Mouse (Mus musculus) heart, postnatal 14 days (tissue): ENCODE results near the gene Tnfrsf14. TPM values are rescaled to one million over a fixed set of nuclear protein-coding genes. Genes with fewer than 3 reads are reported as not detected.
A peak's percentile ranks its signal among the peaks of the same experiment; 100 is the strongest.

Experiments
- DNase-seq, 2 experiments: peaks; one replicate each; pipeline ENCODE4 v3.0.0; 2021 to 2022
- intact Hi-C: fragments of 180-260 bp; cut with DNase I; formaldehyde crosslinking; loops from one replicate; pipeline ENCODE4 v1.15.1; 2025
- long read RNA-seq, 2 experiments: library from polyadenylated mRNA; stranded (forward); transcript quantifications; one replicate each; pipeline ENCODE4 v2.0.0; 2021
- total RNA-seq, 2 experiments: library from RNA; stranded (reverse); gene quantifications; 2 replicates each; pipeline ENCODE4 v1.2.3; 2021

The Tnfrsf14 gene
- total RNA-seq, result 1 to 10 TPM; 4.1 to 5.6 TPM
- long read RNA-seq, experiment 1, result 0 reads
- long read RNA-seq, experiment 2, result 0 reads

DNA sequence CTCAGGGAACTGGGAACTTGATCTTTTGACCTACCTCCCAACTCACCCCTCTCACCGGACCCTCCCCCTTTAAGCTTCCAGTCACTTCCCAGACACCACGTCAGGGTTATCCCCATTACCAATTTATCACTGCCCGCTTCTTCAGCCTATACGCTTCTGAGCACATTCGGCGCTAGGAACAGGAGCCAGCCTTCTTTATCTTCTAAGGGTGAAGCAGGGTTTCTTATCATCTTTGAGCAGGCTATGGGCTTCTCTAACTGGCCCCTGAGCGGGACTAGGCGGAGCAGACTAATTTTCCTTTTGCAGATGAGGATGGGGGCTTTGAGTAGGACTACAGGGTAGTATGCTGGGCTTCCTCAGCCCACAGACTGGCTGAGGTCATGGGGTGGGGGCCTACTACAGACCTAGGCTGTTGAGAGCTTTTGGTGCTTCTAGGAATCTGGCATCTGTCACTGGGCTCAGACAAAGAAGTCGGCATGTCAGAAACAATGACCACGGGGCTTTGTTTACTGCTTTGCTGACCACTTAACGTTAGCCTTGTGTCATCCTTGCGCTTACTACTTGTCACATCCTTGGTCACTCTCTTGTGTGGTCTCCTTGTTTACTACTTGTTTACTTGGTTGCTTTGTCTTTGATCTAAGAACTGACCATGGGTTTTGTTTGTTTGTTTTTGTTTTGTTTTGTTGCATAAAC lies at the start of gene Tnfrsf14:
Tnfrsf14 (minus strand) TSS at position 169 of the 693 bp plus-strand sequence.
- intact Hi-C loops, result no loop called here
- no peak for DNase-seq

DNA sequence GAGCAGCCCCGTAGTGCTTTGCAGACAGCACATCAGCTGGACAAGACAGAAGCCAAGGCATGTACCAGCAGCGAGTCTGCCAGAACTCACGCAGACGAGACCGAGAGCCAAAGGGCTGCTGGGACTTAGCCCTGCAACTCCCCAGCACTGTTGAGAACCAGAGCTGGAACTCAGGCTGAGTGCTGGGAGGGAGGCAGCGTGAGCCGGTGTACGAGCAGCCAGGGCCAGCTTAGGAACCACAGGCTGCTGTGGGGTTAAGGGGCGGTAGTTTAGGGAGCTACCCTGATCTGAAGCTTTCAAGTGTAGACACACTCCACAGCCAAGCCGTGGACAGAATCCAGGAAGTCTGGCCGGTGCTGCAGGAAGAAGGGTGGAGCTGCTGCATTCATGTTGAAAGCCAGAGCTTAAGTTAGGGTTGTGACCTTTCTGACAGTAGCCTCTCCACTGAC lies 45.8 kb upstream of the Tnfrsf14 start:
- intact Hi-C loops, result no loop called here
- peak; percentile 59 to 64 for DNase-seq

DNA sequence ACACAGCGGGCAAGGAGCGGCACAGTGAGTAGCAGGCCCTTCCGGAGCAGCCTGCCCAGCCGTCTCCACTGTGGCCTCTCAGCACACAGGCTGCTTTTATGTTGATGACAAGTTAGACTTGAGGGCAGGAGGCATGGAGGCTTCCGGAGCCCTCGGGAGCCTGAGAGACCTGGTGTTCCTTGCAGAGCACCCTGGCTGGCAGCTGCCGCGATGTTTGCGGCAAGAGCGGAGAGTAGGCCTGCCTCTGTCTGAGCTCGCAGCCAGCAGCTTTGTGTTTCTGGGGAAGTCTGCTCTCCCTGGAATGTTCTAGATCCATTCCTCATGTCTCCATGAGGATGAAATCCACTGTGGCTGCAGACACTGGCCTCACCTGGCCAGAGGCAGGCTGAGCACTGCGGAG lies 44.2 kb upstream of the Tnfrsf14 start:
- no peak for DNase-seq
- intact Hi-C loops, result no loop called here

DNA sequence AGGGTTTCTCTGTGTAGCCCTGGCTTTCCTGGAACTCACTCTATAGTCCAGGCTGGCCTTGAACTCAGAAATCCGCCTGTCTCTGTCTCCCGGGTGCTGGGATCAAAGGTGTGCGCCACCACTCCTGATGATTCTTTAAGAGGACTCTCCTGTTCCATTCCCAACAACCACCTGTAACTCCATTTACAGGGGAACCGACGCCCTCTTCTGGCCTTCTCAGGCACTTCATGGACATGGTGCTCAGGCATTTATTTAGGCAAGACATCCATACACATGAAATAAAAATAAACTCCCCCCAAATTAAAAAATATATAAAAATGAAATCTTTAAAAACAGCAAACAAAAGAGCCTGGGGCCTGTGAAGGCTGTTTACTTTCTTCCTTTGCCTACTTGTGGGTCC lies 38.8 kb upstream of the Tnfrsf14 start:
- intact Hi-C loops, result no loop called here
- peak in 1 of 2 experiments; percentile 60 for DNase-seq

DNA sequence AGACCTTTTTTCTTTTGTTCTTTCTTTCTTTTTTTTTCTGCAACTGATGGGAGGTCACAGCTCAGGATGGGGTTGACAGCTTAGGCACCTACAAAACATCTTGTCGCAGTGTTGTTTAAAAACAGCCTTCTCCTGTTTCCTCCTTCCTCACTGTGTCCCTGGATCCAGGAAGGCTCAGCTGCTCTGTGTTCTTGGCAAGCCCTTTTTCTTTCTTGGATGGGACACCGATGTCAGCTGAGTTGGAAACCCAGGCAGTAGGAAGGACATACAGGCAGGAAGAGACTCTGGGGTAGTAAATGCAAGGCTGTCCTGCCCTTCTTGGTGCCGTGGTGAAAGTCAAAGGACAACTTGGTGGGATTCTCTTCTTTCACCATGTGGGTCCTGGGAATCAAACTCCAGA lies 37.5 kb upstream of the Tnfrsf14 start:
- intact Hi-C loops, result no loop called here

DNA sequence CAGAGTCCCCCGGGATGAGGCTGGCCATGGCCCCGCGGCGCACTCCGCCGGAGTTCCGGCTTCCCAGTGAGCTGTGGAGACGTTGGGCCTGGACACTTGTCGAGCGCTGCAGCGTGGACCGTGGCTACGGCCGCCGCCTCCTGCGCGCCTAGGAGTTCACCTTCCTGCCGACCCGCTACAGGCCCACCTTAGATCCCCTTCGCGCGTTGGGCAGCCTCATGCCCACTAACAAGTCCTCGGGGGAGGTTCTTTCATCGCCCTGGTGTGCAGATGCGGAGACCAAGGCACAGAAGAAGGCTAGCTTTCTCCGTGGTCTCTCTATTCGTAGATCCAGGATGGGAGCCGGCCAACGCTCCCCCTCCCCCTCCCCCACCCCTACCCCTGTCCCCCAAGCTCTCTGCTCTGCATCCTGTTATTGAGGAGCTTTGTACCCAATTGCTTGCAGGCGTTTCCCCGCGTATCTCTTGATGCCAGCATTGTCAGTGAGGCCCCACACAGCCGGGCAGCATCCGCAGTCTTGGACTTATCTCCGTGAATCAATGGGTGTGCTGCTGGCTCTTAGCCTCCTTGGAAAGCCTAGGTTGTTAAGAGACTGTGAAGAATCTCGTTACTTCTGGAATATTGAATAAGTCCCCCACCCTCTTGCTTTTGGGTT lies 36.3 kb upstream of the Tnfrsf14 start:
- intact Hi-C loops, result no loop called here
- no peak for DNase-seq

More for the DNA sequence above, 37.5 kb upstream of the Tnfrsf14 start:
- DNase-seq, result peak; percentile 32 to 45

DNA sequence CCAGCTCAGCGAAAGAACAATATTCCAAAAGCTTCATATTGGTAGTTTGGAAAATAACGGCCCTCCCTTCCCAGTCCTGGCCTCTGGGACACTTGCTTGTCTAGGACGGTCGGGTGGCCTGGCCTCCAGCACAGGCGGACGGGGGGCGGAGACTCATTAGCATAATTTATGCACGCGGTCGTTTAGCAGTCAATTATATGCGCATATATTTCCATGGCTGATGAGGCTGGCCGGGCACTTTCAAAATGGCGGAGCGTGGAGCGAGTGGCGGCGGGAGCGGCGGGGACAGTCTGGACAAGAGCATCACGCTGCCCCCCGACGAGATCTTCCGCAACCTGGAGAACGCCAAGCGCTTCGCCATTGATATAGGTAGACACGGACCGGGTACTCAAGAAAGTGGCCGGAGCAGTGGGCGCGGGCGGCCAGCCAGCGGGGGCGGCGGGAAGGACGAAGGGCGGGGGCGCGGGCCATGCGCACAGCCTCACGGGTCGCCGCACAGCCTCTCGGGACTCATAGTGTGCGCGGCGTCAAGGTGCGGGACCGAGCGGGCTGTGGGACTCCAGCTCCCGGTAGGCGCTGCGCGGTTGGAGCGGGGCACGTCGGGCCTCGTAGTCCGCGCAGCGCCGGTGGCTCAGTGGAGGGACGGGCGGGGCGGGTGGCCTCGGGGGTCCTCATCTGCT lies 35.7 kb upstream of the Tnfrsf14 start, which contains the start of gene Pank4:
Pank4 (plus strand) TSS at position 223 of the 680 bp plus-strand sequence.
- intact Hi-C loops, result no loop called here
- peak; percentile 87 to 90 for DNase-seq

DNA sequence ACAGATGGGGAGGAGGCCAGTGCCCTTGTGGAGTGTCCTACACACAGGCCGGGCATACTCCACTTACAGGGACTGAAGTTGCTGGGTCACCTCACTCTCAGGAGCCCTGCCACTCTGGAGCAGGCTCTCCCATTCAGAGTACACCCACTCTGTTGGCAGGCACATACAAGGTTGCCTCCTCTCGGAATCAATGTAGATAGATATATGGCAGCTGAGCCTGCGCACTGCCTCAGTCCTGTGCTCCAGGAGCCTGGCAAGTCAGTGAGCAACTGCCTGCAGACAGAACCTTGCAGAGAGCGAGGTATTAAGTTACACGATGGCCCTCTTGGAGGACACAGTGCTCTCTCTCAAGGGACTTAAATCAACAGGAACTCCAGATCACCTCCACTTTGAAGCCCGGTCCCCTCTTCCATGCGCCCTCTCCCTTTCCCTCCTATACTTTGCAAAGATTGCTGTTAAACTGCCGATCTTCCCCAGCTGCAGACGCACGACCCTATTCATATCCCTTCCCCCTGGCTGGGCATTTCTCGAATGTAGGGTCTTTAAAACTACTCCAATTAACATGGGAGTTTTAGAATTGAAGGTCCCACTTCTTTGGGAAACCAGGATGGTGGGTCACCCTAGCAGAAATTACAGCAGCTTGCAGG lies 35.0 kb upstream of the Tnfrsf14 start:
- DNase-seq, result no peak
- intact Hi-C loops, result no loop called here

DNA sequence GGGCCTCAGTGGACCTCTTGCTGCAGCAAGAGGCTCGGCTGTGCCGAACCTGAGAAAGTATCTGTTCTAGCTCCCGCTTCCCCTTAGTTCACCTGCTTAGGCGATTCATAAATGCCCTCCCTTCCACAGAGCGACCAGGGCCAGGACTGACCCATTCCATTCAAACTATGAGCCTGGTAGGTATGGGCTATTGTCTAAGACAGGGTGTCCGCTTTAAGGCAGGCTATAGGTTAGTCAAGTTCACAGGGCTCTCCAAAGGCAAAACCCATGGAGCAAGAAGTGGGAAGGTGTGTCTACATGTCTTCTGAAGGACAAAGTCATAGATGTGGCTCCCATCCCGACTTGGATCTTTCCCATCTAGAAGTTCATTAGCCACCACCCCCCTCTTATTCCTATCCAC lies 34.3 kb upstream of the Tnfrsf14 start:
- DNase-seq, result no peak
- intact Hi-C loops, result no loop called here

DNA sequence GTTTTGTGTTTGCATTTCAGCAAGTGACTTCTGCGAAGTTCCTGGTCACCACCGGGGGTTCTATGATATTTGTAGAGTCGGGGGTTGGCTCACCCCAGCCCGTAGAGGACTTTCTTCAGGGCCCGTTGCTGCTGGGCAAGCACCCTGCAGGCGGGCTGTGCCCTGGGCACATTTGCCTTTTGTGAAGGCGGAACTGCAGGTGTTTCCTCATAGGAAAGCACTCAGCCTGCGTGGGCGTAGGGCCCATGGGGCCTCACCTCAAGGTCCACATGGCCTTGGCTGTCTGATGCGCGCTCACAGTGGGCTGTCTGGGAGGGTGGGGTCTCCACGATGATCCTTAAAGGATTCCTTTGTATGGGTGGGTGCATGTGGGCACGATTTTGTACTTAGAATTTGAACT lies 33.5 kb upstream of the Tnfrsf14 start:
- DNase-seq, result no peak
- intact Hi-C loops, result no loop called here

DNA sequence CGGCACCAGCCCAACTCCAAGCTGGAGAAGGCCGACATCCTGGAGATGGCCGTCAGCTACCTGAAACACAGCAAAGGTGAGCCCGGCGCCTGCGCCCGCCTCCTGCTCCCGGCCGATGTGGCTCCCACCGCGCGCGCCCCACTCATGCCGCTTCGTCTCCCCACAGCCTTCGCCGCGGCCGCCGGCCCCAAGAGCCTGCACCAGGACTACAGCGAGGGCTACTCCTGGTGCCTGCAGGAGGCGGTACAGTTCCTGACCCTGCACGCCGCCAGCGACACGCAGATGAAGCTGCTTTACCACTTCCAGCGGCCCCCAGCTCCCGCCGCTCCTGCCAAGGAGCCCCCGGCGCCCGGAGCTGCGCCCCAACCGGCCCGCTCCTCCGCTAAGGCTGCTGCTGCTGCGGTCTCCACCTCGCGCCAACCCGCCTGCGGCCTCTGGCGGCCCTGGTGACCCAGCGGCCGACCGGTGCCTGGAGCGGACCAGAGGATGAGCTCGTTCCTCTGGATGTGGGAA lies 32.9 kb upstream of the Tnfrsf14 start:
- intact Hi-C loops, result no loop called here
- peak; percentile 46 to 55 for DNase-seq

DNA sequence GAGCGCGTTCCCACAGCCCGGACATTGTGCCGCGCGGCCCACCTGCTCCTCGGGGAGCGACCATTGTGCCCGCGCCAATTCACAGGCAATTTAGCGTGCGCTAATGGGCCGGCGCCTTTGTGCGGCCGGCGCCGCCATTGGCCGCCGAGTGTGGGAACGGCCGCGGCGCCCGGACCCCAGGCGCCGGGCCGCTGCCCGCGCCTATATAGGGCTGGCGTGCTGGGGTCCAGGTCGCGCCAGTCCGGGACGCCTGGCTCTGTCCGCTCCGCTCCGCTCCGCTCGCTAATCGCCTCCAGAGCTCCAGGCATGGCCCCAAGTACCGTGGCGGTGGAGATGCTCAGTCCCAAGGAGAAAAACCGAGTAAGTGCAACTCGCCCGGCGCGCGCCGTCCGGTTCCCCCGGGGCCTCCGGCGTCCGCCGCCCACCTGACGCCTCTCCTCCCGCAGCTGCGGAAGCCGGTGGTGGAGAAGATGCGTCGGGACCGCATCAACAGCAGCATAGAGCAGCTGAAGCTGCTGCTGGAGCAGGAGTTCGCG lies 32.4 kb upstream of the Tnfrsf14 start, which contains the start of gene Hes5:
Hes5 (plus strand) TSS at position 234 of the 536 bp plus-strand sequence.
- no peak for DNase-seq
- intact Hi-C loops, result no loop called here

DNA sequence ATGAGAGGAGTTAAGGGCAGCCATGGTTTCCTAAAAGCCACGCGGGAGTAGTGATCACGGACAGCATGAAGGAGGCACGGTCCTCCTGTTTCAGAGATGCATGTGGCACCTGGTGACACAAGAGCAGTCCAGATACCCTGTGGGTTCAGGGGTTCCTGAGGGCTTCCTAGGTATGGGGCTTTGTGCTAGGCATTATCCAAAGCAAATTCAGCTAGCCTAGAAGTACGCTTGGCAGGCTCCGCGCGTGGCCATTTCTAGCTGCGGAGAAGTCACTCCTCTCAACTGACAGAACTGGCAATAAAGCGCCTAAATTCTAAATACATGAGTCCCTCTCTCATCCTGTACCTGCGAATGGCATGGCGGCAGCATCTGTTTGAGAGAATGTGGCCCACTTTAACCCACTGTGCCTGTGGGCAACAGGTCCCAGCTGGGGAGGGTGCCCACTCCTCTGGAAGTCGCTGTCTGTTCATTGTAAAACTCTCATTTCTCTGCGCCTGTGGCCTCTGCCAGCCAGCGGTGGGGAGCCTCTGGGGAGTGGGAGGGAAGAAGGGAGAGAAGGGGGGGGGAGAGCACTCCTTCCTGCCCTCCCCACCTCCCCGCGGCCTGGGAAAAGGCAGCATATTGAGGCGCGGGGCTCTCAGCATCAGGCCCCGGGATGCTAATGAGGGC lies 31.8 kb upstream of the Tnfrsf14 start:
- intact Hi-C loops, result no loop called here
- no peak for DNase-seq

DNA sequence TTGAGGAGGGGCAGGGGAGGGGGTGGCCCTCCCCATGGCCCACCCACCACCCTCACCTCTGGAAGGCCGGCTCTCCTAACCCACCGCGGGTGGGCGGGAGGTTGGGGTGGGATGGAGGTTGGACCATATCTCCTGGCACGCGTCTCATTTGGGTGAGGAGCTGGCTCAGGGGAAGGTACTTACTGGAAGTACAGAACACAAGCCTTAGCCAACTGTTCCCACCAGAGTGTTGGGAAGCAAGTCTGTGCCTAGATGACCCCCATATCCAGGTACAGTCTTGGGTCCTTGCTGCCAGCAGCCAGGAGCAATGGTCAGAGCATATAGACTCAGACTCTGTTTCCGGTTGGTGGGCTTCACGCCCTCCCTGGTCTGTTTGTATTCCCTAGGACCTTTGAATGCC lies 30.3 kb upstream of the Tnfrsf14 start:
- intact Hi-C loops, result no loop called here
- DNase-seq, result no peak

DNA sequence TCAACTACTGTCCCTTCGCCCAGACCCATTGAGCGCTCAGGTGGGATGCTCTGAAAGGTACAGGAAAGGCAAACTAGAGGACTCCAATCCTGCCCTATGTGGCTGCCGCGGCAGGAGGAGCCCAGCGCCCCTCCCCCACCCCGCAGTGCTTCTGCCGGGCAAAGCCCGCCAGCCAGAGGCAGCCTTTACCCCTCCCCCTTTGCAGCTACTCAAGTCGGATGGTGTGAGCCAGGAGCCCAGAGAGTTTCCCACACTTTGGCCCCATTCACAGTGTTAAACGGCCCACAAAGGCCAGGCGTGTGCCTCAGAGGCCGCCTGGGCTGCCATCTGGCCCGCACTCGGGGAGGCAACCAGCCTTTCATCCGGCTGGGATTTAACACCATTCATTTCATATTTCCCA lies 29.8 kb upstream of the Tnfrsf14 start:
- intact Hi-C loops, result no loop called here
- no peak for DNase-seq

DNA sequence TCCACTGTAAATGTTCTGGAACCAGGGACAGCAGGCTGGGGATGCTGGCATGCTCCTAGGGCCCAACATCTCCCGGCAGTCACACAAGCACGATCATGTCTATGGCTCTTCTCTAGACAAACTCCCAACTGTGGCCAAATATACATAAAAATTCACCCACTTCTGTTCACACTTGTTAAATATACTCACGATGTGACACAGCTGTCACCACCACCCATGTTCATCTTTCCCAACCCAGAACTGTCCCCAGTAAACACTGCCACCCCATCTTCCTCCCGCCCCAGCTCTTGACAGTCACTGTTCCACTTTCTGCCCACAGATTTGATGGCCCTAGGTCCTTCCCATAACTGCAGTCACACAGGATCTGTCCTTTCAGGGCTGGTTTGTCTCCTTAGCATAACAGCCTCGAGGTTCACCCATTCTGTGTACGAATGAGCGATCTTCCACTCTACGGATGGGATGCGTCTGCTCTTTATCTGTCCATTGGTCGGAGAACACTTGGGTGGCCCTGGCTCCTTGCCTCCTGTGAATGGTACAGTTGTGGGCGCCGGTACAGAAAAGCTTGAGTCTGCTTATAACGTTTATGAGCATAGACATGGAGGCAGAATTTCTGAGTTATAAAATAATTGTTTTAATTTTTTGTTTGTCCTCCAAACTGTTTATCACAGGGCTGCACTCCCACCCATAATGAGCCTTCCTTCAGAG lies 29.1 kb upstream of the Tnfrsf14 start:
- DNase-seq, result no peak
- intact Hi-C loops, result no loop called here

DNA sequence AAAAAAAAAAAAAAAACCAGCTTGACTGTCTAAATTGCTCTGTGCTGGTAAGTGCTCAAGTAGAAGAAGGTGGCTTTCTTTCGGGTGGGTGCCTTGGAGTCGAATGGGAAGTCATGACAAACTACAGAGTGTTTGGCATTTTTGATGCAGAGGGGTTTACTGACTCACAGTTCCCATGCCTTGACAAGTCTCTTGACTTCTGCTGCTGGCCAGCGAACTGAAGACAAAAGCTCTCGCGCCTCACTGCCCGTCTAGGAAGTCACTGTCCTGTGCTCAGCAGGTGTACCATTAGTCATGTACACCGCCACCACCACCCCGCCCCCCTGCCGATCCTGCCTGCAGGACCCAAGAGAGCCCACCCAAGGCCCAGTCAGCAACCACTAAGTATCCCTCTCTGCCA lies 28.2 kb upstream of the Tnfrsf14 start:
- no peak for DNase-seq
- intact Hi-C loops, result no loop called here

DNA sequence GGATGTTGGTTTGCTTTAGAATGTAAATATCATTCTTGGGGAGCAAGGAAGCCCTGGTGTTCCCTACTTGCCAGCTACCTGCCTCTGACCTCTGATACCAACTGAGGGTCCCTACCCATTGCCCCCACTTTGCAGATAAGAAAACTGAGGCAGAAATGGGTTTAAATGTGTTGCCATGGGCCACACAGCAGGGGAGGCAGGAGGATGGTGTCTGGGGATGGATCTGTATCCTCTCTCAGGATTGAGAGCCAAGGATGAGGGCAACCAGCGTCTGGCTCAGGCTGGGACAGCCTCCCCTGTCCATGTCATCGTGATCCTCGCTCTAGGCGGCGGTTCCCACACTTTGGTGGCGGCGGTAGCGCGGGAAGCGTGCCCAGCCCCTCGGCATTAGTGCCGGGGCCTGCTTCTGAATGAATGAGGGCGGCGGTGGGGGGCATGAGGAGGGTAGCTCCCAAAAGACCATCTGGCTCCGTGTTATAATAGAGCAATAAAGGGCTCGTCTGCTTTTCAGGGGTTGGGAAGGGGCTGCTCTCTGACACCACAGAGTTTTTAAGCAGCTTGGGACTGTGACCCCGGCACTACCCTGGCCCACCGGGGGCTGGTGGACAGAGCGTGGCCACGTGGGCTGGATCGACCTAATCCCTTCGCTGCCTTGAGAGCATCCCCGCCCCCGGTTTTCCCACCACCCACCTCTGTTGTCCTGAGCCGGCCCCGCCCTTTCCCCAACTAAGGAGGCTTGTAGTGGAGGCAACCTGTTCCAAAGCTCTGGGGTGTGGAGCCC lies 24.3 kb upstream of the Tnfrsf14 start:
- no peak for DNase-seq
- intact Hi-C loops, result no loop called here
